Mouse (Mus musculus): Measurements from ENCODE around the gene Akap7.

DNA sequence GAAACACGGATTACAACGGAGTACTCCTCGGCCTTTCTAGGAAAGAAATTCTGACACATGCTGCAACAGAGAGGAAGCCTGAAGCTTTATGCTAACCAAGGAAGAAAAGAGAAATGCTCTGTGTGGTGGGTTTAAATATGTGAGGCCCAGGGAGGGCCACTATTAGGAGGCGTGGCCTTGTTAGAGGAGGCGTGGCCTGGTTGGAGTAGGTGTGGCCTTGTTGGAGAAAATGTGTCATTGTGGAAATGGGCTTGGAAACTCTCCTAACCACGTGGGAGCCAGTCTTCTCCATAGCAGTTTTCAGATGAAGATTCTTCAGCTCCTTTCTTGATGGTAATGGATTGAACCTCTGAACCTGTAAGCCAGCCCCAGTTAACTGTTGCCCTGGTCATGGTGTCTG is 19.8 kb upstream of the Akap7 start:
- TF ChIP-seq CTCF (IDR thresholded peaks at IDR 0.05; ENCODE audit: insufficient read depth, low read length) (no peak), POLR2A (IDR thresholded peaks at IDR 0.05; ENCODE audit: borderline replicate concordance, extremely low read depth, low read depth, low read length) (no peak)

Measured in lung, adult 2 months (tissue).